Mouse (Mus musculus): ENCODE measurements at regions not wholly inside any gene's neighbourhood (a gene's known extent, or its start where the extent isn't known, plus 50 kb on each side); places are given as distances from the start of the nearest gene placed in this dataset.

DNA sequence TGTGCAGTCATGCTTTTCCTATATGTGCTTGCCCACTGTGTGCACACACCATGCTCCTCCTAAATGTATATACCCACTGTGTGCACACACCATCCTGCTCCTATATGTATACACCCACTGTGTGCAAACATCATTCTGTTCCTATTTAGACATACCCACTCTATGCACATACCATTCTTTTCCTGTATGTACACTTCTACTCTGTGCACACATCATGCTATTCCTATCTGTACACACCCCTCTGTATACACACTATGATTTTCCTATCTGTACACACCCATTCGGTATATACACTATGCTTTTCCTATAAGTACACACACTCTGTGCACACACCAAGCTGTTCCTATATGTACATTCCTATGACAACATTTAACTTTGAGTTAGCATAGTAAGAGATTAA, 288.5 kb downstream of the Gm11361 start:
- in situ Hi-C loops (cut with MboI; ENCODE audit: low pct_ligation_motif_present, low pct_unique_long_range_greater_than_20kb, low sequenced_read_pairs): no loop called here
- H3K27me3 ChIP-seq (replicated peaks): no peaks in the 10 kb centered on the region
- H3K27ac ChIP-seq (ENCODE audit: insufficient read depth, low read depth): no peak overlapping the region
- H3K4me3 ChIP-seq (replicated peaks in 1 of 3; ENCODE audit: low read depth in 2 of 3, low read length in 2 of 3, poor library complexity in 1 of 3): no peak overlapping the region
- TF ChIP-seq USF1 (IDR thresholded peaks at IDR 0.05; ENCODE audit: low read depth, low read length) (no peak), JUN (IDR thresholded peaks at IDR 0.05; ENCODE audit: insufficient read depth, low read depth, low read length) (no peak)
- dilution Hi-C loops (cut with MboI; ENCODE audit: extremely low pct_ligation_motif_present, extremely low pct_unique_long_range_greater_than_20kb, low sequenced_read_pairs): no loop called here
- no peaks in the 10 kb centered on the region for H3K79me2 ChIP-seq (replicated peaks; ENCODE audit: control insufficient read depth, extremely low read depth, insufficient read depth, poor library complexity, severe bottlenecking)
- no peaks in the 10 kb centered on the region for H3K36me3 ChIP-seq (replicated peaks in 1 of 2; ENCODE audit: control insufficient read depth in 1 of 2, insufficient read depth in 1 of 2, low read length in 1 of 2)
- no peaks in the 10 kb centered on the region for H3K9me3 ChIP-seq (replicated peaks; ENCODE audit: low read length)
- H3K4me1 ChIP-seq (ENCODE audit: control insufficient read depth in 1 of 2, insufficient read depth in 2 of 2): peaks cover 0 to 11% of the 10 kb centered on the region in 2 experiments; a peak in 2 of 4 replicates
- H3K4me2 ChIP-seq (ENCODE audit: insufficient read depth, low read depth, poor library complexity, severe bottlenecking): no peak overlapping the region
- DNase-seq (ENCODE audit: extremely low read depth): no peak
- H3K9ac ChIP-seq (ENCODE audit: insufficient read depth, low read depth): no peak overlapping the region

DNA sequence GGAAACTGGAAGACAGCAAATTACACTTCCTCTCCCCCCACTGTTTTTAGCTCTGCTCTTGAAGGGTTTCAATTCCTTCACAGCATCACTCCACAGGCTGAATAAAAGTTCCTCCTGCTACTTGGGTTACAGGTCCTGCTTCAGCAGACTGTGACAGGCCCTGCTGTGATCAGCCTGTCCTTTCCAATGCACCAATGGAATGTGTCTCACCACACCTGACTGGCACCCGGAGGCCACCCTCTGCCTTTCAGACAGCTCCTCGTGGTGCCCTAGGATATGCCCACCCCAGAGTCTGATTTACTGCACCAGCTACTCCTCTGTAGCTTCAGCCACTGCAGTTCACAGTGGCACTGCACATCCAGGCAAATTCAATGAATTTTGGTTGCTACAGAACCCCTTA, 288.0 kb downstream of the Gm11361 start:
- Histone ChIP-seq H3K4me1 (ENCODE audit: control insufficient read depth in 1 of 2, insufficient read depth in 2 of 2) (peaks cover 0 to 11% of the 10 kb centered on the region in 2 experiments; a peak in 2 of 4 replicates), H3K4me2 (ENCODE audit: insufficient read depth, low read depth, poor library complexity, severe bottlenecking) (no peak overlapping the region), H3K27ac (ENCODE audit: insufficient read depth, low read depth) (no peak overlapping the region), H3K4me3 (replicated peaks in 1 of 3; ENCODE audit: low read depth in 2 of 3, low read length in 2 of 3, poor library complexity in 1 of 3) (no peak overlapping the region), H3K9ac (ENCODE audit: insufficient read depth, low read depth) (no peak overlapping the region), H3K36me3 (replicated peaks in 1 of 2; ENCODE audit: control insufficient read depth in 1 of 2, insufficient read depth in 1 of 2, low read length in 1 of 2) (no peaks in the 10 kb centered on the region), H3K79me2 (replicated peaks; ENCODE audit: control insufficient read depth, extremely low read depth, insufficient read depth, poor library complexity, severe bottlenecking) (no peaks in the 10 kb centered on the region), H3K9me3 (replicated peaks; ENCODE audit: low read length) (no peaks in the 10 kb centered on the region), H3K27me3 (replicated peaks) (no peaks in the 10 kb centered on the region)
- peak; percentile 2 for DNase-seq (ENCODE audit: extremely low read depth)
- in situ Hi-C loops (cut with MboI; ENCODE audit: low pct_ligation_motif_present, low pct_unique_long_range_greater_than_20kb, low sequenced_read_pairs) (no loop called here), dilution Hi-C loops (cut with MboI; ENCODE audit: extremely low pct_ligation_motif_present, extremely low pct_unique_long_range_greater_than_20kb, low sequenced_read_pairs) (no loop called here)
- no peak for TF ChIP-seq ZNF384 (IDR thresholded peaks at IDR 0.05; ENCODE audit: low read depth, low read length)
- no peak for TF ChIP-seq POLR2A (IDR thresholded peaks at IDR 0.05; ENCODE audit: low read depth, low read length)
- no peak for TF ChIP-seq HCFC1 (IDR thresholded peaks at IDR 0.05; ENCODE audit: low read depth, low read length)
- no peak for TF ChIP-seq CHD2 (IDR thresholded peaks at IDR 0.05; ENCODE audit: low read length)
- TF ChIP-seq CHD1 (IDR thresholded peaks at IDR 0.05; ENCODE audit: low read depth, low read length): no peak
- no peak for TF ChIP-seq JUN (IDR thresholded peaks at IDR 0.05; ENCODE audit: insufficient read depth, low read depth, low read length)
- TF ChIP-seq RAD21 (IDR thresholded peaks at IDR 0.05; ENCODE audit: low read depth, low read length): no peak
- no peak for TF ChIP-seq SMC3 (IDR thresholded peaks at IDR 0.05; ENCODE audit: low read depth, low read length)
- no peak for TF ChIP-seq MXI1 (IDR thresholded peaks at IDR 0.05; ENCODE audit: low read depth, low read length)
- TF ChIP-seq MEF2A (IDR thresholded peaks at IDR 0.05; ENCODE audit: borderline replicate concordance, low read depth, low read length): no peak
- TF ChIP-seq ZC3H11A (IDR thresholded peaks at IDR 0.05; ENCODE audit: low read depth, low read length): no peak
- TF ChIP-seq IRF4 (IDR thresholded peaks at IDR 0.05; ENCODE audit: low read depth, low read length): no peak
- TF ChIP-seq NRF1 (IDR thresholded peaks at IDR 0.05; ENCODE audit: low read depth, low read length): no peak

DNA sequence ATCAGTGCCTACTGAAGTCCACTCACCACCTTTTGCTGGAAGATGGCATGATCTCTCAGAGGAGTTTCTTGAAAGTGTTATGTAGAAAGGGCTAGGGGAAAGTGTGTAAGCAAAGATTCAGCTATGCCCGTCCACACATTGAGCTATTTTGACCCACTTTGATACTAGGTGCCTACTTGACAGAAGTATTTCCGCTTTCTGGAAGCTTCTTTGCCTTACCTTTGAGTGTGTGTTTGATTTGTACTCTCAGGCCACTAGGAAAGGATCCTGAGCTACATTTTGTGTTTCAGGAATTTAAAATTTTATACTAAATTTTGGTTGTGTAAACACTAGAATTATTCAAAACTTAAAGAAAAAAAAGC, 287.5 kb downstream of the Gm11361 start:
- dilution Hi-C loops (cut with MboI; ENCODE audit: extremely low pct_ligation_motif_present, extremely low pct_unique_long_range_greater_than_20kb, low sequenced_read_pairs) (no loop called here), in situ Hi-C loops (cut with MboI; ENCODE audit: low pct_ligation_motif_present, low pct_unique_long_range_greater_than_20kb, low sequenced_read_pairs) (no loop called here)
- H3K79me2 ChIP-seq (replicated peaks; ENCODE audit: control insufficient read depth, extremely low read depth, insufficient read depth, poor library complexity, severe bottlenecking): no peaks in the 10 kb centered on the region
- no peak overlapping the region for H3K4me3 ChIP-seq (replicated peaks in 1 of 3; ENCODE audit: low read depth in 2 of 3, low read length in 2 of 3, poor library complexity in 1 of 3)
- H3K4me1 ChIP-seq (ENCODE audit: control insufficient read depth in 1 of 2, insufficient read depth in 2 of 2): peaks cover 0 to 11% of the 10 kb centered on the region in 2 experiments; a peak in 2 of 4 replicates
- no peak overlapping the region for H3K9ac ChIP-seq (ENCODE audit: insufficient read depth, low read depth)
- no peaks in the 10 kb centered on the region for H3K36me3 ChIP-seq (replicated peaks in 1 of 2; ENCODE audit: control insufficient read depth in 1 of 2, insufficient read depth in 1 of 2, low read length in 1 of 2)
- no peaks in the 10 kb centered on the region for H3K9me3 ChIP-seq (replicated peaks; ENCODE audit: low read length)
- DNase-seq (ENCODE audit: extremely low read depth): no peak
- H3K4me2 ChIP-seq (ENCODE audit: insufficient read depth, low read depth, poor library complexity, severe bottlenecking): no peak overlapping the region
- TF ChIP-seq MEF2A (IDR thresholded peaks at IDR 0.05; ENCODE audit: borderline replicate concordance, low read depth, low read length): no peak
- TF ChIP-seq RAD21 (IDR thresholded peaks at IDR 0.05; ENCODE audit: low read depth, low read length): no peak
- no peak for TF ChIP-seq JUN (IDR thresholded peaks at IDR 0.05; ENCODE audit: insufficient read depth, low read depth, low read length)
- no peak for TF ChIP-seq KAT2A (IDR thresholded peaks at IDR 0.05; ENCODE audit: insufficient replicate concordance, low read length)
- no peak for TF ChIP-seq RCOR1 (conservative IDR thresholded peaks at IDR 0.05; ENCODE audit: low read depth, low read length)
- TF ChIP-seq NELFE (IDR thresholded peaks at IDR 0.05; ENCODE audit: low read depth, low read length): no peak
- TF ChIP-seq POLR2A (IDR thresholded peaks at IDR 0.05; ENCODE audit: low read depth, low read length): no peak
- TF ChIP-seq ZC3H11A (IDR thresholded peaks at IDR 0.05; ENCODE audit: low read depth, low read length): no peak
- TF ChIP-seq JUND (conservative IDR thresholded peaks at IDR 0.05; ENCODE audit: low read depth, low read length): no peak
- no peak for TF ChIP-seq CTCF (conservative IDR thresholded peaks at IDR 0.05 in 1 of 2, IDR thresholded peaks at IDR 0.05 in 1 of 2; ENCODE audit: low read depth in 2 of 2, low read length in 2 of 2)
- TF ChIP-seq IRF4 (IDR thresholded peaks at IDR 0.05; ENCODE audit: low read depth, low read length): no peak
- TF ChIP-seq NRF1 (IDR thresholded peaks at IDR 0.05; ENCODE audit: low read depth, low read length): no peak
- no peak for TF ChIP-seq ELF1 (IDR thresholded peaks at IDR 0.05; ENCODE audit: low read depth, low read length)
- H3K27me3 ChIP-seq (replicated peaks): no peaks in the 10 kb centered on the region
- no peak overlapping the region for H3K27ac ChIP-seq (ENCODE audit: insufficient read depth, low read depth)

All from CH12.LX (cell line).